Mouse (Mus musculus) right cerebral cortex, postnatal 36 days (tissue): ENCODE results near the gene Cox6b1.

Experiments used
- DNase-seq, 2 experiments: peaks; one replicate each; pipeline ENCODE4 v3.0.0; 2022; ENCODE audit warnings: low spot score in 2 of 2, mixed read lengths in 1 of 2

Cox6b1 gene

DNA sequence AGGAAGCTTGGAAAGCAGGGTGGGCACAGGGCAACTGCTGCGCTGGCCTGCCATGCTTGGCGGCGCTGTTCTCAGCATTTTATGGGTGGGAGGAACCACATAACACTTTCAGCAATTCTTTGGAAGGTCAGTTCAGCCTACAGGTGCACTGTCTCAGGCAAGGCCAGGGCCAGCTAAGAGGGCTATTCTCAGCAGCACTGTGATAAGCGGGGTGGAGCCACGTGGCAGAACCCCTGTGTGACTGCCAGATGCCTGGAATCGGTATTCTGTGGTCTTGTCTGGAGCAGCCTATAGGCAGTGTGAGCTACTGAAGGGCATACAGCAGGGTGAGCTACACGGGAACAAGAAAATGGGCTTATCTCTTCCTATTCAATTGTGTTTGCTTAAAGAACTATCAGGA lies 15.9 kb downstream of the Cox6b1 start:
- DNase-seq, result no peak

DNA sequence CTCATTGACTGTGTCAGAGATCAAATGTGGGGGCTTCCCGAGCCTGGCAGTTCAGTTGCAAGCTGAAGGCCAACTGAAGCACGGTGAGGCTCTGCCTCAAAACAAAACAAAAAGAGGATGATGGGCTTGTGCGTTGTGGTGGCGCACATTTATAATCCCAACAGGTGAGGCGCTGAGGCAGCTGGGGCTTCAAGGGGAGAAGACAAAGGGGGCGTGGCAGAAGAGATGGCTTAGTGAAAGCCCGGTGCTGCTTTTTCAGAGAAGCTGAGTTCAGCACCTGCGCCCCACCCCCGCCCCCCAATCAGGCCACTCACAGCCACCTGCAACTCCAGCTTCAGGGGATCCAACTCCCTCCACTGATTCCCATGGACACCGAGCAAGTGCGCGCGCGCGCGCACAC lies 17.5 kb downstream of the Cox6b1 start:
- no peak for DNase-seq

DNA sequence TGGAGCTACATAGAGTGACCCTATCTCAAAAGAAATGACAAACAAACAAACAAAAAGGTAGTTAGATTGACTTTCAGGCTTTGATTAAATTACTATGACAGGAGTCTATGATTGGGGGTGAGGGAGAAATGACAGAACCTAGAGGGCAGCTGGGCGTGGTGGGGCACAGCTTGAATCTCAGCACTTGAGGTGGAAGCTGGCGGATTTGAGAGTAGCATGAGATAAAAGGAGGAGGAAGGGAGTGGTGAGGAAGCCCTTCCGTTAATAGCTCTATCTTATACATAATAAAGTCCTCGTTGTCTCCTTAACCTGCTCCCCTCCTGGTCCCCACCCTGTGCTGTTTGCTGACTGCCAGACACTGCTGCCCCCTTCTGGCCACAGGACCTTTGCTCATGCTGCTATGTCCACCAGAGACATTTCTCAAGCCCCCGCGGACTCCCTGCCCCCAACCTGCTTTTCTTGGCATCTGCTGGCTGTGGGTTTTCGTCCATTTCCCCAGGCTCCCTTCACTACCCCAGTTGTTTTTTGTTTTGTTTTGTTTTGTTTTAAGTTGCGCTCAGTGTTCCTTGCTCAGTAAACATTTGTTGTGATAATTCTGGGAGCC lies 18.1 kb downstream of the Cox6b1 start:
- no peak for DNase-seq

DNA sequence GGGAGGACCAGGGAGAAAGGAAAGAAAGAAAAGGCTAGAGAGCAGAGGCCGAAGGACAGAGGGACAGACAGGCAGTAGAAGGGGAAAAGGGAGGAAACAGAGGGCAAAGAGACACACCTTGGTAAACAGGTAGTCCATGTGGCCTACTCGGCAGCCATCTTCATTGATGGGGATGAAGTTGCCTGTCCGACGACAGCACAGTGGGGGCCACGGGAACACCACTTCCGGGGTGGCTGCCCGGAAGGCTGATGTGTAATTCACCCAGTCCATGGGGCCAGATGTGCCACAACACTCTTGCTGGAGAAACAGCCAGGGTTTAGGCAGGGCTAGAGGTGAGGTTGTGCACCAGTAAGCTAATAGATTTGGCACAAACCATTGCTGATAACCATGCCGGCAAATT lies 21.0 kb downstream of the Cox6b1 start:
- no peak for DNase-seq

DNA sequence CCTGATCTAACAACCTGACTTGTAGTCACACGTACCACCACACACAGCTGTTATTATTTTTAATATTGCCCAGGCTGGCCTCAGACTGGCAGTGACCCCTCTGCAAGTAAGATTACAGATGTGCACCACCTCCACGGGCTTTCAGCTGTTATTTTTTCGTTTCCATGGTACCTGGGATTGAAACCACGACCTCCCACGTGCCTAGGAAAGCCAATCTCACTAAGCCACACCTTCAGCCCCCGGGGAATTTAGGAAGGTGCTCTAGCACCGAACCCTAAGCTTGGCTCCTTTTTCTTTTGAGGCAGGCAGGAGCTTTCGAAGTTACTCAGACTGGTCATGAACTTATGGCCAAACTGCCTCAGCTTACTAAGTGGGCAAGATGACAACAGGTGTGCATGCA lies 21.5 kb downstream of the Cox6b1 start:
- DNase-seq, result no peak

DNA sequence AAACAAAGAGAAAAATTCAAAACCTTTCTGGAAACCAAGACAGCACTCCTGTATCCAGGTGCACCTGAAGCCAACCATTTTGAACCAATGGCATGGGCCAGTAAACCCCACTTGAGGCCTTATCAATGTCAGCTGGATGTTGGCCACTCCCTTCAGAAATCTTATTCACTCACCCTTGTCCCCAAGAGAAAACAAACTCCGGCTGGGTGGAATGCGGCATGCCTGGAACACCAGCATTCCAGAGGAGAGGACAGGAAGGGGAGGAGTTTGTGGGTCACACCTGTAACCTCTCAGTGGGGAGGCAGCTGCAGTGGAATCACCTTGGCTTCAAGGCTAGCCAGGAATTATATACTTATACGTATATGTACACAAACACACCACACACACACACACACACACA lies 23.4 kb downstream of the Cox6b1 start:
- DNase-seq, result no peak

DNA sequence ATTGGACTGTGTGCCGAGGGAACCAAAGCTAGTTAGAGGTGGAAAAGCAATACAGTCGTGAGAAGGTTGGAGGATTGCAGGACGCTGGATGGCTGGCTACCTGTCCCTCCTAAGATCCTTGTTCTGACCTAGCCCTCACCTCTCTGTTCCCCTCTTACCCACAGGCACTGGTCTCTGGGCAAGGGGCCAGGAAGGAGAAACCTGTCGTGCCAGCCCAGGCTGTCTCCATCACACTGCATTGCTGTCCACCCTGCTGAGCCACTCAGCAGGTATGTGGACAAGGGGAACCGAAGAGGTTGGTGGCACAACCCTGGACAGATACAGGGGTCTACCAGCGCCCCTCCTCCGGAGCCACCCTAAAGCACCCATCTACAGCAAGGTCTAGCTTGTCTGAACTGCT lies 25.3 kb downstream of the Cox6b1 start:
- DNase-seq, result no peak

DNA sequence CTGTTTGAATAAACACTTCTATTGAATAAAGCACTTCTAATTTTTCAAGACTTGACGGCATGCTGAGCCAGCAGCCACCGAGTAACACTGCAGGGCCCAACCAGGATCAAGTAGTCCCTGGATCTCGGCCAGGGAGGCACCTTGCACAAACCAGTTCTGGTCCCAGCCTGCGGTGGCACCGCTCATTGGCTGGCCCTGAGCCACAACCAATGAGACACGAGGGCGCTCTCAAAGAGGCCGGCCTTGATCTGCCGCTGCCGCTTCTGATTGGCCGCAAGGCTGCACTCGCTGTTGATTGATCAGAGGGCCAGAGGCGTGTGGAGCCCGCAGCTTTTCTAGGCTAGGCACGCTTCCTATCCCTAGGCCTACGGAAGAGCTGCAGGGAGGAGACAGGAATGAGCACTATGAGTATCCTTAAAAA lies 26.0 kb downstream of the Cox6b1 start:
- peak; percentile 86 to 92 for DNase-seq

DNA sequence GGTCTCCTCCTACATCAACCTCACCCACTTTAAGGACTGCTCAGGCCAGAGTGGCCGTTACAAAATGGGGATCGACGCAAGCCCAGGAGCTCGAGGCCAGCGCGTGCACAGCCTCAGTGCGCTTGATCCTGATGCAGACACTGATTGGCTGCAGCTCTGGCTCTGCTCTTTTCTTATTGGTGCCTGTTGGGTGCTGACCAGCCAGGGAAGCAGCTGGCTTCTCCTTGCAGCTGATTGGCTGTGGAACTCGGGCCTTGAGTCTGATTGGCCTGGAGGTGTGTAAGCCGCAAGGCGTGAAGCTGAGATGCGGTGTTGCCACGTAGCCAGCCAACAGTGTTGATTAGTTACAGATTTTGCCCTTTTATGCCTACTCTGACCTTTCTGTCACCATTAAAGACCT lies 27.2 kb downstream of the Cox6b1 start, which contains the start of gene Zbtb32:
Gene Zbtb32, minus strand, starts transcription at position 124 of the 400 bp plus-strand sequence.
- no peak for DNase-seq

DNA sequence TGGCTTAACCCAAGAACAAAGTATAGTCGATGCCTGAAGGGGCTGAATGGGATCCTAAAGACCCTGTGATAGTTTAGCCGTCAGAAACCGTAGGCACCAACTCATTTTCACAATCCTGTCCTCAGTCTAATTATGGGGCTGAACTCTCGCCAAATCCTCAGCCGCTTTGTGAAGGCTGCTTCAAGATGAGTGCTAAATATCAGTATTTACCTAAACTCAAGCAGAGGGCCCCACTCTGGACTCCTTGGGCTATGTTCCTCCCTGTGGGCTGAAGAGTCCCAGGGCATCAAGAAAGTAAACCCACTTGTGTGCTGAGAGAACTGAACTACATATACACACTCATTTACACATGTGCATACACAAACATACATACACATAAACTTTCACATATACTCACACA lies 29.1 kb downstream of the Cox6b1 start:
- DNase-seq, result no peak

DNA sequence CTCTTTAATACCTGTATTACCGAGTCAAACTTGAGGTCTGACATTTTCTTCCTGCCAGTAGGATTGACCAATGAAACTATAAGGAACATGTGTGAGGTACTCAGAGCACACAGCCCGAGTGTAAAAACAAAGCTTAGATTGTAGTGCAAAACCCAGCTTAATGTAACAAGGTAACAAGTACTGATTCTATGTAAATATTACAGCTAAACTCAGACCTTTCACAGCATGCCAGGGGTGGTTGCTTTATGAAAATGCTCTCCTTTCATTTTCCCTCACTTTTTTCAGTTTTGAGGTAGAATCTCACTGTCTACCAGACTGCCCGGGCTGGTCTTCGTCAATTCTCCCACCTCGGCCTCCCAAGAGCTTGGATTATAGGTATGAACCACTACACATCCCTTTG lies 29.9 kb downstream of the Cox6b1 start:
- DNase-seq, result no peak

DNA sequence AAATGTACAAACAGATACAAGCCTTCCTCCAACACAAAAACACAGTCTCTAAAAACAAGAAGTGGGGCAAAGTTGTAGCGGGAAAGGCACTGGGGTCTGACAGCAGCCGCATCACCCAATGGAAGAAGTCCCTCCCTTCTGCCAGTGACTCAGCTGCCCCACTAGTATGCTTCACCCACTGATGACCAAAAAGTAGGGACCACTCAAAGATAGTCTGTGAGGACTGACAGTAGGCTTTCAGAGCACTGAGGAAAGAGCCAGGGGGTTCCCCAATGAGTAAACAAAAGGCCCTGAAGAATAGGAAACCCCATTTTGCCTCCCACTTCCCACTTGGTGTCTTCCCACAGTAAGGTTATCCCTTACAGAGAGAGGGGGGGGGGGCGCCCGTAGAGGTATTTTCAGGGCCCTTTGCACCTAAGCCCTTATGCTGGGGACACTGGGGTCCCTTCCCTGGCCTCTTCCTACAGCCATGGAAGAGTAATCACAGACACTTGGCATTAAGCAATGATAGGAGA lies 31.4 kb downstream of the Cox6b1 start:
- DNase-seq, result no peak

DNA sequence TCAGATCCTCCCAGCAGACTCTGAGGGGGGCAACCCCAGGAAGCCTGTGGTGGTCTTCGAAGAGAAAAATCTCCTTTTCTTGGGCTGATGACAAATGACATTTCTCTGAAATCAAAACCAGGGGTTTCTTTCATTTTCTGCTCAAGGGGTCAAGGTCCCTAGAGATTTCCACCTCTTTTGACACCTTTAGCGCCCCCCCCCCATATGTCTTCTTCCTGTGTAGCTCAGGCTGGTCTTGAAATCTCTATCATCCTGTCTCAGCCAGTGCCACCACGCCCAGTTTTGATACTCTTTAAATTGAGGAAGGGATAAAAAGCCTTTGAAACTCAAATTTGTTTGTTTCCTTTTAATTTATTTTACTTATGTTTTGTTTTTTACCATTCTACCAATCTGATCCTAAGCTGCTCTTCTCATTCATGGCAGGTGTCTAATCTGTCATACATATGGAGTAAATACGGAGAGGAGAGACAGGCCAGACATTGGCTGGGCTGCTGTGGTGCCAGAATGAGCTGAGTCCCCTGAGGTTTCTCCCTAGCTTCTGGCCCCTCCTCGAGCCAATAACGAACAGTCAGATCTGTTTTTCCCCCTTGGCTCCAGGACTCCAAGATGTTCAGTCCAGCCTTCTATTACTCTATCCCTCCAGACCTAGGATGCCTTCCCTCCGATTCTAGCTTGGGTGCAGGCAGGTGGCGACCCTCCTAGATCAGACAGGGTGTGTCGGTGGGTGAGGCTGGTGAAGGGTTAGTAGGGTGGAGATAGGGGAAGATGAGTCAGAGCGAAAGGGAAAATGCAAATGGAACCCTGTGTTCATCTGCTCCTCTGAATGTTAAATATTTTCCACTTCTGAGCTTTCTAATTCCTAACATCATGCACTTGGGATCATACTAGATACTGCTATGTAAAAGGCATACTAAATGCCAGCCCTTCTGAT lies 32.1 kb downstream of the Cox6b1 start:
- DNase-seq, result no peak

DNA sequence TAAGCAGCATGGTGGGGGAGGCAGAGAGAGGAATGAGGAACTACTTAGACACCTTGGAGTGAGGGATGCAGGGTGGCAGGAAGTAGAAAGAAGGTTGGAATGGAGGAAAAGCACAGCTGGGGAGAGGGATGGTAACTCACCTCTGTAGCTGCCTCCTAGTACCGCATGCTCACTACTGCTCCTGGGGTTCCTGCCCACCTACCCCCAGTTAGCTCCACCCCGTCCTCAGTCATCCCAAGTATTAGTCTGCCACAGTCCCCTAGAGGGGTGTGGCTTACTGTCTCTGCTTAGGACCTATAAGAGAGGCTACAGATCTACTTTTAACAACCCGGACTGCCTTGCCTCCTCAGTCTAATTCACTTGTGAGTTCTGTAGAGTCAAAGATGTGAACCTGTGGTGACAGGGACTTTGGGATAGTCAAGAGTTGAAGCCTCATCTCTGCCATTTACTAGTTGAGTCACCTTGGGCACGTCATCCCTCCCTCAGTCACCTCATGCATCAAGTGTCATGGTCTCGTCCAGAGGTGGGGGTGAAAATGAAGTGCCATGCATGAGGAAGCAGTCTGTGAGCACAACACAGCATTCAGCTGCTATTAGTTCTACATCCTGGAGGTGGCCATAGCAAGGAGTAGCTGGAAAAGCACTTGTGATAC lies 33.1 kb downstream of the Cox6b1 start:
- no peak for DNase-seq

DNA sequence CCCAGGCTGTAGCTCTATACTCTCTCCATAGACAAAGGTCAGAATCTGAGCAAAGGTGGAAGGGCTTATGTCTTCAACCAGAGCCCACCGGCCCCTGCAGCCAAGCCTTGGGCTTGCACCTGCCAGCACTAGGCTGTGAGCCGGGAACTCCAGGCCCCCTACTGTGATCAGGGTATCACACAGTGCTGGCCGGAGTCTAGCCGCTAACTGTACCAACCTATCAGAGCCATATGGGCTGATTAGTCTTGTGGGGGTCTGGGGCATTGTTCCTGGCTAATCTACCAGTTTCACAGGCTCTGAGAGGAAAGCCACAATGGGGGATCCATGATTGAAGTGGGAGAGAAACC lies 34.4 kb downstream of the Cox6b1 start:
- DNase-seq, result no peak

DNA sequence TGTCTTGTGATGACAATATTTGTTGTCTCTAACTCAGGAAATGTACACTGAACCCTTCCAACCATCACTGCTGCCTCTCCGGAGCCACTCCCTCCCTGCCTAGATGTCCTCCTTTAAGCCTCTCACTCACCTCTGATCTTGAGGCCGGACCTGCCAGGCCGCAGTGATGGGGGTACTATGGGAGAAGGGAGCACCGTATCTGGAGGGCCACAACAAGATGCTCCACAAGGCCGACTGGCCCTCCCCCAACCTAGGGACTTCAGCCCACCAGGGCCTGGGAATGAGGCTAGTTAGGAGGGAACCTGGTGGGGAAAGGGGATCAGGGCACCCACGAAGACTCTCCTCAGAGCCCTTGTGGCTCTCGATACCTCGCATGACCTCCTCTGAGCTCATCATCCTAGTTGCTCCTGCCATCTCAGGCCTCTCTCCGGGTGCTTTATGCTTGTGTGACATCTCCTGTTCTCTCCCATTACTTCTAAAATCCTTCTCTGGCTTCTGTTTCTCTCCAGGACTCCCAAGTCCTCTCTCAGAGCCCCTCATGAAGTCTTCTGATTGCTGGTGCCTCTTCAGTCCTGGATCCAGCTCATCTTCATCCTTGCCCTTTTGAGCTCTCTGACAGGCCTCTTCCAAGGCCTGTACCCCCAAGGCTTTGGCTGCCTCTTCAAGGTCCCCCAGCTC lies 34.9 kb downstream of the Cox6b1 start:
- DNase-seq, result no peak

DNA sequence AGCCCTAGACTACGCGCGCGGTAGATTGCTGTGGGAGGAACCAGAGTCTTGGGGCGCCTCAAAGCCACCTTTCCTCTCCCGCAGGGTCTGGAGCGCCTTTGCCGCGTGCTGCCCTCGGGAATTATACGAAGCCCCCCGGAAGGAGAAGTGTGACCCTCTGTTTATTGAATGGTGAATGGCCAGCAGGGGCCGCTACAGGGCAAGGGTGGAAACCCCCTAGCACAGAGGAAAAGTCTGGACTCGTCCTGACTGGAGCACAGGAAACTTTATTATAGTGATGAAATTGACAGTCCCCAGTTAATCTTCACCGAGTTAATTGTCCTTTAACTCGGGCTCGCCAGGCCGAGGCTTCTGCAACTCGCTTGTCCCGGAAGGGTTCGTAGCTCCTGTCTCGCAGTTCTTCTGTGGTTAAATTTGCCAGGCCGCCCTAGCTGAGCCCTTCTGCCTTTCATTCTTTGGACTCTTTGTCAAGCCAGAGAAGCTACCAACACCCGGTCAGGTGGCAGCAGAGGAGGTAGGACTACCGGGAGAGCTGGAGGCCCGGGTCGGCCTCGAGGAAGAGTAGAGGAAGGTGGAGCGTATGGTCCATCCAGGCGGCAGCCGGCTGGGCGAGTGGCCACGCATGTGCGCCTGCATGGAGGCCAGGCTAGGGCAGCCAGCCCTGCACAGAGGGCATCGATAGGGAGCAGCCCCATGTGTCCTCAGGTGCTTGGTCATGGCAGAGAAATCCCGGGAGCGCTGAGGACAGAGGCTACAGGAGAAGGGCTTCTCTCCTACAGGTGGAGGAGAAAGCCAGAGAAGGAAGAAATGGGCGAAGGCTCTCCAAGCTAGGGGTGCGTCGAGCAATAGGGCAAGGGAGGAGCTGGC lies 36.3 kb downstream of the Cox6b1 start:
- DNase-seq, result peak in 1 of 2 experiments; percentile 58

DNA sequence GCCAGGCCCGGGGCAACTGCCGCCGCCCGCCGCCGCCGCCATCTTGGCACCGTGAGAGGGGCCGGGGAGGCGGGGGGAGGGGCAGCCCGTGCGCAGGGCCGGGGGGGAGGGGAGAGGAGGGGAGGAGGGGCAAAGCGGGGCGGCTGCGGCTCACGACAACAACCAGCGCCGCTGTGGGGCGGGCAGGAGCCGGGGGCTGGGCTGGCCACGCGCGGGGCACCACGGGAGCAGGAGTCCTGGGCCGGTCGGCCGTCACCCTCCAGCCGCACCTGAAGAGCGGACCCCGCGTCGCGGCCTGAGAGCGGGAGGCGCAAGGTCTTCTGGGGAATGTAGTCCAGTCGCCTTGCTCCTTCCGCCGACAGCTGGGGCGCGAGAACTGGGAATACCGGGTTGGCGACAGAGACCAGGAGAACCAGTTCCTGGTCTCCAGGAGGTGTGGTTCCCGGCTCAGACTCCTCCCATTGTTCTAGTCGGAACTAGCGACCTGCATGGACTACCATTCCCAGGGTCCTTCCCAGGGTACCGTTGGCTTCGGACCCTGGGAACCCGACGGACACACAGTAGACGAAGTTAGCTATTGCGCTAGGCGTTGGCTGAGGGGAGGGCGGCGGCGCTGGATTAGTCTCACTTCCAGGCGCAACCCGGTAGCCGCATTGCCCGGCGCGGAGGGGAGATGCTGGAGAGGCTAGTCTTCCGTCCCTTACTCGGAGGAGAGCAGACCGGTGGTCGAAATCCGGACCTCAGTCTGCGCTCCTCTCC lies 37.1 kb downstream of the Cox6b1 start, which contains the start of gene Kmt2b:
Gene Kmt2b, minus strand, starts transcription at position 51 of the 759 bp plus-strand sequence.
- peak; percentile 96 to 97 for DNase-seq

DNA sequence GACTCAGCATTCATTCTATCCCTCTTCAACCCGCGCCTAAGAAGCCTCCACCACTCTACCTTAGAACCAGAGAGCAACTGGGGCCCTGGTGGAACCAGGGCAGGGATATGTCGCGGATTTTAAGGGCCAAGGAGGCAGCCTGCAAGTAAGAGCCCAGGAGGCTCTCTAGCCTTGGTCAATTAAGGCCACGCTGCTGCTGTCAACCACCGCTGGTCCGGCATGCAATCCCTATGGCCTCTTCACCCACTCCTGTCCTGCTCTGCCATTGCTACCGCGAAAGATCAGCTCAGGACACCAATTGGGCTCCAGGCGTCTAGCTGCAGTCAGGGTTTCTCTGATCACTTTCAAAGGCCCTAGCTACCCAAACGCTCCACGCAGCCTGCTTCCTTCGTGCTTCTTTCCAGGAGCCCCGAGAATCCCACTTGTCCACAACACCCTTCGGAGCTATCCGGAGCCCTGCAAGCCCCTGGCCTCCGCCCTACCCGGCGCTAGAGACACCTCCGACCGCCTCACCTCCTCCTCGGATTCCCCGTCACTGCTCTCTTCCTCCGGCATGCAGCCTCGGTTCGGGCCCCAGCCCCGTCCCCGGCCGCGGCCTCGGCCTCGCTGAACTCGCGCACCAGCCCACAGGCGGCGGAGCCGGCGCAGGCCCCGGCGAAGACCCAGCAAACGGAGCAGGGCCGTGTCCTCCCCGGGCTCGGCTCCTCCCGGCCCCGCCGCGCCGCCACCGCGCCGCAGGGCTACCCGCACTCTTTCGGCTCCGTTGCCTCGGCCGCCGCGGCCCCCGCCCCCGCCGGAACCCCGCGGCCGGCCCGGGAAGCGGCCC lies 37.9 kb downstream of the Cox6b1 start:
- no peak for DNase-seq
